ENCODE assay signal across 8 mouse cellular contexts in the genomic region with DNA sequence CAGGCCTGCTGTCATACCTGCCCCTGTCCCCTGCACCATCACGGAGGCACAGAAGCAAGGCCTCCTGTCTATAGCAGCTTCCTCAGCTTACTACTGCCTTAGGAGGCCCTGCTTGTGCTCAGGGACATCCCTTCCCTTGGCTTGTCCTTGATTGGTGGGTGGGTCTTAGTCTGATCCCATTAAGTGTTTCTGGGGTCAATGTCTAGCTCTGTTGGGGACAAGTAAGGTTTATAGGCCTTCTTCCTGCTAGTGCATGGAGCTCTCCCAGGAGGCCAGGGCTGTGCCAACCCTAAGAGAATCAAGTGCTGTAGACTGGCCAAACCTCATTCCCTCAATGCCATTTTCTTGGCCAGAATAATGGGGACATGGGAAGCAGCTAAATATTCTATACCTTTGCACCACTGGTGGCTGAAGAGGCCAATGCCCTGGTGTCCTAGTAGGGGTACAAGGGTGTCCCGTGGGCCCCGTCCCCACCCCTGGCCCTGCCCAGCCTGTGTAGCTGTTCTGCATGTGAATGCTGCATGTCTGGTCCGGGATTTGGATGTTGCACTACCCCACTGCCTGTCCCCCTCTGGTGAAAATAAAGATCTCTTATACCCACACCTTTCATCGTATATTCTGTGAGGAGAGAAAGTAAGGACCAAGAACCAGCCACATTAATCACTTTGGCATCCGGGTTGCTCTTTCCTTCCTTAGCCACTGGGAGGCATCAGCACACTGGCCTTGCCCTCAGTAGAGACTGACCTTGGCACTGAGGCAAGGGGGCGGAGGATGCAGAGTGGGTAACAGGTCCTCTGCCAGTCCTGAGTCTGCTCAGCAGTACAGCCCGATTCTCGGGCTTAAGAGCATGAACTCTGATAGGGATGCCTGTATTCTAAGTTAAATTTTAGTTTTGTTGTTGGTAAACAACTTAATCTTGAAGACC. TPM values are rescaled to one million over a fixed set of nuclear protein-coding genes. Genes with fewer than 3 reads are reported as not detected.
DNase-seq lines count a peak whose midpoint lies in the region; ATAC-seq and TF ChIP-seq lines count a peak whose summit lies in the region.

No protein-coding gene starts in this region.

- peak; percentile 50 to 63 for DNase-seq in adrenal gland, postnatal 4 days (ENCODE audit: low spot score in 2 of 2)
- peak; percentile 77 for DNase-seq in forebrain, embryonic 11.5 days (ENCODE audit: low spot score)
- DNase-seq in kidney, postnatal 25 days, result peak; percentile 88 to 91
- DNase-seq in testis, postnatal 10 days (ENCODE audit: low spot score), result peak; percentile 86

- no peak overlapping the region for H3K4me3 ChIP-seq in C2C12 (ENCODE audit: insufficient read depth, poor library complexity, severe bottlenecking)
- H3K4me3 ChIP-seq in forebrain, embryonic 11.5 days (ENCODE audit: low read depth, low read length), result no peak overlapping the region
- H3K4me3 ChIP-seq in heart, embryonic 16.5 days (ENCODE audit: low read length), result no peak overlapping the region
- H3K4me3 ChIP-seq in liver, embryonic 16.5 days (ENCODE audit: low read depth, low read length), result peak overlapping the region; percentile 10
- no peak overlapping the region for H3K4me3 ChIP-seq in neural tube, embryonic 15.5 days (replicated peaks)

- no peak overlapping the region for H3K27ac ChIP-seq in forebrain, embryonic 11.5 days (ENCODE audit: low read depth, low read length)
- H3K27ac ChIP-seq in heart, embryonic 16.5 days (ENCODE audit: low read length), result no peak overlapping the region
- peak overlapping the region; percentile 82 for H3K27ac ChIP-seq in liver, embryonic 16.5 days (ENCODE audit: low read length)
- no peak overlapping the region for H3K27ac ChIP-seq in neural tube, embryonic 15.5 days (replicated peaks)

- no peaks in the 10 kb centered on the region for H3K27me3 ChIP-seq in C2C12 (ENCODE audit: control insufficient read depth, insufficient read depth, insufficient read length)
- no peaks in the 10 kb centered on the region for H3K27me3 ChIP-seq in forebrain, embryonic 11.5 days (ENCODE audit: control insufficient read depth, insufficient read depth, low read length)
- H3K27me3 ChIP-seq in heart, embryonic 16.5 days (ENCODE audit: control insufficient read depth, insufficient read depth, low read length), result no peaks in the 10 kb centered on the region
- no peaks in the 10 kb centered on the region for H3K27me3 ChIP-seq in liver, embryonic 16.5 days (ENCODE audit: control insufficient read depth, insufficient read depth, low read depth, low read length)
- no peaks in the 10 kb centered on the region for H3K27me3 ChIP-seq in neural tube, embryonic 15.5 days (replicated peaks)

- H3K9me3 ChIP-seq in forebrain, embryonic 11.5 days (ENCODE audit: control insufficient read depth, low read length), result no peaks in the 10 kb centered on the region
- H3K9me3 ChIP-seq in heart, embryonic 16.5 days (replicated peaks; ENCODE audit: control insufficient read depth, low read length), result no peaks in the 10 kb centered on the region
- no peaks in the 10 kb centered on the region for H3K9me3 ChIP-seq in liver, embryonic 16.5 days (replicated peaks; ENCODE audit: control insufficient read depth, low read length)
- no peaks in the 10 kb centered on the region for H3K9me3 ChIP-seq in neural tube, embryonic 15.5 days (replicated peaks)

- H3K4me1 ChIP-seq in forebrain, embryonic 11.5 days (replicated peaks; ENCODE audit: control insufficient read depth, insufficient read depth, low read length), result no peaks in the 10 kb centered on the region
- peaks cover 2% of the 10 kb centered on the region; the same call in 1 of the 2 replicates for H3K4me1 ChIP-seq in heart, embryonic 16.5 days (ENCODE audit: control insufficient read depth, insufficient read depth, low read length)
- peaks cover 42% of the 10 kb centered on the region for H3K4me1 ChIP-seq in liver, embryonic 16.5 days (ENCODE audit: control insufficient read depth, low read depth, low read length)
- H3K4me1 ChIP-seq in neural tube, embryonic 15.5 days, result no peaks in the 10 kb centered on the region

- no peak overlapping the region for H3ac ChIP-seq in C2C12 (ENCODE audit: control insufficient read depth, insufficient read length, low read depth)

- peaks cover 17% of the 10 kb centered on the region for H3K36me3 ChIP-seq in C2C12 (ENCODE audit: control insufficient read depth, insufficient read depth)
- H3K36me3 ChIP-seq in forebrain, embryonic 11.5 days (ENCODE audit: control insufficient read depth, insufficient read depth, low read length), result peaks cover 9% of the 10 kb centered on the region; the same call in 1 of the 2 replicates
- peaks cover 13% of the 10 kb centered on the region for H3K36me3 ChIP-seq in heart, embryonic 16.5 days (ENCODE audit: control insufficient read depth, insufficient read depth)
- H3K36me3 ChIP-seq in liver, embryonic 16.5 days (ENCODE audit: control insufficient read depth, insufficient read depth), result 0 out of 2 replicates have a peak, but pooled peaks cover 2% of the 10 kb centered on the region
- H3K36me3 ChIP-seq in neural tube, embryonic 15.5 days, result peaks cover 50% of the 10 kb centered on the region

- no peak for ATAC-seq in forebrain, embryonic 11.5 days (replicated peaks; ENCODE audit: low FRiP score)
- ATAC-seq in heart, embryonic 16.5 days (replicated peaks; ENCODE audit: extremely low read depth, insufficient read depth, low FRiP score), result peak; percentile 91
- peak; percentile 85 for ATAC-seq in liver, embryonic 16.5 days (ENCODE audit: low read depth)
- peak; percentile 76; the same call in 1 of the 2 replicates for ATAC-seq in neural tube, embryonic 15.5 days (ENCODE audit: low FRiP score)

- no peak overlapping the region for H3K9ac ChIP-seq in forebrain, embryonic 11.5 days (ENCODE audit: low read length)
- H3K9ac ChIP-seq in heart, embryonic 16.5 days (ENCODE audit: low read length), result no peak overlapping the region
- H3K9ac ChIP-seq in liver, embryonic 16.5 days (ENCODE audit: low read depth, low read length), result peak overlapping the region; percentile 46
- no peak overlapping the region for H3K9ac ChIP-seq in neural tube, embryonic 15.5 days (replicated peaks)

- H3K4me2 ChIP-seq in forebrain, embryonic 11.5 days (ENCODE audit: low read depth, low read length, severe bottlenecking), result no peak overlapping the region
- H3K4me2 ChIP-seq in heart, embryonic 16.5 days (ENCODE audit: low read depth, low read length), result no peak overlapping the region
- peak overlapping the region; percentile 50 for H3K4me2 ChIP-seq in liver, embryonic 16.5 days (ENCODE audit: low read depth, low read length)
- no peak overlapping the region for H3K4me2 ChIP-seq in neural tube, embryonic 15.5 days

- no peaks in the 10 kb centered on the region for H3K79me2 ChIP-seq in C2C12 (ENCODE audit: control insufficient read depth, insufficient read depth)

- TF ChIP-seq CTCF in C2C12 (IDR thresholded peaks at IDR 0.05; ENCODE audit: control insufficient read depth, insufficient read depth, insufficient read length), result peak; percentile 78

- WGBS in forebrain, embryonic 11.5 days, result 68% methylated on average over 9 of the region's 9 CpGs
- WGBS in heart, embryonic 16.5 days, result 41% methylated on average over 9 of the region's 9 CpGs
- 39% methylated on average over 9 of the region's 9 CpGs for WGBS in liver, embryonic 16.5 days (ENCODE audit: insufficient replicate concordance)
- WGBS in neural tube, embryonic 15.5 days, result 55% methylated on average over 9 of the region's 9 CpGs

- no peaks in the 10 kb centered on the region for H3K79me3 ChIP-seq in C2C12 (ENCODE audit: low read depth)

TF ChIP-seq in C2C12, 6 proteins besides CTCF, POLR2A, EP300 and RAD21:
- TF ChIP-seq FOSL1 (IDR thresholded peaks at IDR 0.05; ENCODE audit: insufficient read depth, low read length, poor library complexity, severe bottlenecking), result no peak
- no peak for TF ChIP-seq MAX (IDR thresholded peaks at IDR 0.05)
- no peak for TF ChIP-seq MYOD1 (IDR thresholded peaks at IDR 0.05; ENCODE audit: control insufficient read depth, insufficient read length, low read depth)
- no peak for TF ChIP-seq USF1 (IDR thresholded peaks at IDR 0.05; ENCODE audit: low read depth)

RNA-seq across cellular contexts. Expression of gene Eral1, which starts 20.1 kb away (rescaled TPM):
- polyA plus RNA-seq in C2C12 (2012; fragmentation: generic; extraction: Trizol), result 21.5 TPM
- total RNA-seq in adrenal gland, postnatal 4 days (2021), result 10 to 100 TPM; 32.1 to 32.9 TPM
- polyA plus RNA-seq in forebrain, embryonic 11.5 days (2014; fragmentation: Nextera tagmentation; extraction: Ambion mirVana), result 39.4 and 41.8 TPM in 2 replicates
- polyA plus RNA-seq in heart, embryonic 16.5 days (2015; fragmentation: Nextera tagmentation; extraction: Ambion mirVana), result 27.6 TPM in 2 replicates
- 12.4 and 12.7 TPM in 2 replicates for polyA plus RNA-seq in liver, embryonic 16.5 days (2015; fragmentation: Nextera tagmentation; extraction: Ambion mirVana)
- polyA plus RNA-seq in neural tube, embryonic 15.5 days (2015; fragmentation: Nextera tagmentation; extraction: Ambion mirVana), result 30.1 and 30.9 TPM in 2 replicates

RNA-seq across cellular contexts. Expression of gene Flot2, which starts 22.4 kb away (rescaled TPM):
- polyA plus RNA-seq in C2C12 (2012; fragmentation: generic; extraction: Trizol), result 72.0 TPM
- total RNA-seq in adrenal gland, postnatal 4 days (2021), result 10 to 100 TPM; 81.8 to 83.8 TPM
- polyA plus RNA-seq in forebrain, embryonic 11.5 days (2014; fragmentation: Nextera tagmentation; extraction: Ambion mirVana), result 71.2 and 74.2 TPM in 2 replicates
- 109 and 112 TPM in 2 replicates for polyA plus RNA-seq in heart, embryonic 16.5 days (2015; fragmentation: Nextera tagmentation; extraction: Ambion mirVana)
- polyA plus RNA-seq in liver, embryonic 16.5 days (2015; fragmentation: Nextera tagmentation; extraction: Ambion mirVana), result 24.5 and 25.1 TPM in 2 replicates
- 121 and 132 TPM in 2 replicates for polyA plus RNA-seq in neural tube, embryonic 15.5 days (2015; fragmentation: Nextera tagmentation; extraction: Ambion mirVana)

RNA-seq across cellular contexts. Expression of gene Dhrs13, which starts 28.0 kb away (rescaled TPM):
- 16.7 TPM for polyA plus RNA-seq in C2C12 (2012; fragmentation: generic; extraction: Trizol)
- 10 to 100 TPM; 10.3 to 12.1 TPM for total RNA-seq in adrenal gland, postnatal 4 days (2021)
- 18.8 and 22.1 TPM in 2 replicates for polyA plus RNA-seq in forebrain, embryonic 11.5 days (2014; fragmentation: Nextera tagmentation; extraction: Ambion mirVana)
- 12.3 and 12.6 TPM in 2 replicates for polyA plus RNA-seq in heart, embryonic 16.5 days (2015; fragmentation: Nextera tagmentation; extraction: Ambion mirVana)
- 10.8 and 11.3 TPM in 2 replicates for polyA plus RNA-seq in liver, embryonic 16.5 days (2015; fragmentation: Nextera tagmentation; extraction: Ambion mirVana)
- polyA plus RNA-seq in neural tube, embryonic 15.5 days (2015; fragmentation: Nextera tagmentation; extraction: Ambion mirVana), result 48.2 and 55.3 TPM in 2 replicates

RNA-seq across cellular contexts. Expression of gene Fam222b, which starts 34.4 kb away (rescaled TPM):
- 12.2 TPM for polyA plus RNA-seq in C2C12 (2012; fragmentation: generic; extraction: Trizol)
- total RNA-seq in adrenal gland, postnatal 4 days (2021), result 10 to 100 TPM; 20.3 to 22.1 TPM
- polyA plus RNA-seq in forebrain, embryonic 11.5 days (2014; fragmentation: Nextera tagmentation; extraction: Ambion mirVana), result 31.3 and 34.4 TPM in 2 replicates
- polyA plus RNA-seq in heart, embryonic 16.5 days (2015; fragmentation: Nextera tagmentation; extraction: Ambion mirVana), result 14.9 and 15.2 TPM in 2 replicates
- 3.4 and 4.9 TPM in 2 replicates for polyA plus RNA-seq in liver, embryonic 16.5 days (2015; fragmentation: Nextera tagmentation; extraction: Ambion mirVana)
- 22.2 and 24.2 TPM in 2 replicates for polyA plus RNA-seq in neural tube, embryonic 15.5 days (2015; fragmentation: Nextera tagmentation; extraction: Ambion mirVana)
